Mouse (Mus musculus) hindbrain, embryonic 12.5 days (tissue): Measurements from ENCODE around the gene Resp18. TPM values are rescaled to one million over a fixed set of nuclear protein-coding genes. Genes with fewer than 3 reads are reported as not detected.
A peak's percentile ranks its signal among the peaks of the same experiment; 100 is the strongest.

ENCODE experiments used
- ATAC-seq: fragments of 200-750 bp; cut with Nextera tagmentation; 2 replicates; pipeline ENCODE4 v1.8.0; 2017; ENCODE audit warnings: moderate TSS enrichment; ENCODE audit not compliant: low FRiP score
- H3K27ac ChIP-seq: fragments of 300-500 bp; sonication (generic); 2 replicates; pipeline ENCODE4 v1.5.1; 2016; ENCODE audit warnings: mild to moderate bottlenecking
- H3K27me3 ChIP-seq: fragments of 300-500 bp; sonication (generic); 2 replicates; pipeline ENCODE4 v1.6.1; 2016; ENCODE audit warnings: mild to moderate bottlenecking
- H3K36me3 ChIP-seq: fragments of 300-500 bp; sonication (generic); 2 replicates; pipeline ENCODE4 v1.6.1; 2016; ENCODE audit warnings: mild to moderate bottlenecking
- H3K4me1 ChIP-seq: fragments of 300-500 bp; sonication (generic); 2 replicates; pipeline ENCODE4 v1.6.1; 2016
- H3K4me2 ChIP-seq: fragments of 300-500 bp; sonication (generic); replicated peaks from 2 replicates; pipeline ENCODE4 v1.6.1; 2016; ENCODE audit warnings: mild to moderate bottlenecking
- H3K4me3 ChIP-seq: fragments of 300-500 bp; sonication (generic); 2 replicates; pipeline ENCODE4 v1.5.1; 2016; ENCODE audit warnings: mild to moderate bottlenecking
- H3K9ac ChIP-seq: fragments of 300-500 bp; sonication (generic); 2 replicates; pipeline ENCODE4 v1.6.1; 2016; ENCODE audit warnings: mild to moderate bottlenecking, moderate library complexity
- H3K9me3 ChIP-seq: fragments of 300-500 bp; sonication (generic); replicated peaks from 2 replicates; pipeline ENCODE4 v1.6.1; 2016; ENCODE audit warnings: mild to moderate bottlenecking
- WGBS: fragments of 180-500 bp; shearing (Covaris S2); methylation state at CpG from one replicate; pipeline ENCODE4 v1.1.7; 2016; 5-methylcytosine and 5-hydroxymethylcytosine counted together
- polyA plus RNA-seq: library from polyadenylated mRNA; unstranded; fragments of >200 nt; fragmentation: Nextera tagmentation; extraction: Ambion mirVana; gene quantifications from 2 replicates; pipeline ENCODE4 v1.2.1, GENCODE M21; 2016

Resp18 gene
- polyA plus RNA-seq, 1 experiment from 2014 or later, result 56.8 TPM

GRCm38 (mm10) chr1:75262969-75263951 is 15.0 kb downstream of the Resp18 start:
- peak; percentile 74 for ATAC-seq
- H3K9ac ChIP-seq, result peak overlapping the region; percentile 60
- WGBS, result 2% methylated on average over 40 of the region's 40 CpGs
- peak overlapping the region; percentile 48 for H3K4me3 ChIP-seq
- H3K27me3 ChIP-seq, result peaks cover 69% of the 10 kb centered on the region
- H3K9me3 ChIP-seq, result no peaks in the 10 kb centered on the region
- H3K4me2 ChIP-seq, result peak overlapping the region; percentile 65
- H3K4me1 ChIP-seq, result peaks cover 13% of the 10 kb centered on the region
- H3K36me3 ChIP-seq, result no peaks in the 10 kb centered on the region
- H3K27ac ChIP-seq, result no peak overlapping the region

- no peak overlapping the region for H3K4me2 ChIP-seq
- no peak overlapping the region for H3K9ac ChIP-seq
- H3K27ac ChIP-seq, result no peak overlapping the region
- H3K4me3 ChIP-seq, result no peak overlapping the region
- H3K4me1 ChIP-seq, result peaks cover 13% of the 10 kb centered on the region
- H3K36me3 ChIP-seq, result no peaks in the 10 kb centered on the region
- ATAC-seq, result no peak
- peaks cover 70% of the 10 kb centered on the region for H3K27me3 ChIP-seq
- no peaks in the 10 kb centered on the region for H3K9me3 ChIP-seq
Measured at GRCm38 (mm10) chr1:75261278-75261677, 16.9 kb downstream of the Resp18 start.

- 72% methylated on average over 10 of the region's 10 CpGs for WGBS
- Histone ChIP-seq H3K4me2 (no peak overlapping the region), H3K9me3 (no peaks in the 10 kb centered on the region), H3K27ac (no peak overlapping the region), H3K36me3 (no peaks in the 10 kb centered on the region), H3K4me1 (peaks cover 12% of the 10 kb centered on the region; the same call in 1 of the 2 replicates), H3K4me3 (no peak overlapping the region), H3K9ac (no peak overlapping the region), H3K27me3 (peaks cover 36% of the 10 kb centered on the region)
- ATAC-seq, result no peak
Measured at GRCm38 (mm10) chr1:75255516-75256046, 22.6 kb downstream of the Resp18 start.

- Histone ChIP-seq H3K27me3 (peaks cover 32% of the 10 kb centered on the region), H3K4me3 (no peak overlapping the region), H3K9ac (0 out of 2 replicates have a peak overlapping the region, but pooled peaks have one; percentile 23), H3K27ac (no peak overlapping the region), H3K36me3 (no peaks in the 10 kb centered on the region), H3K4me2 (no peak overlapping the region), H3K4me1 (peaks cover 12% of the 10 kb centered on the region; the same call in 1 of the 2 replicates), H3K9me3 (no peaks in the 10 kb centered on the region)
- WGBS, result 65% methylated on average over 8 of the region's 8 CpGs
- no peak for ATAC-seq
Measured at GRCm38 (mm10) chr1:75254625-75255013, 23.6 kb downstream of the Resp18 start.

GRCm38 (mm10) chr1:75253849-75254624 is 24.2 kb downstream of the Resp18 start:
- Histone ChIP-seq H3K9ac (no peak overlapping the region), H3K4me1 (peaks cover 12% of the 10 kb centered on the region; the same call in 1 of the 2 replicates), H3K27ac (no peak overlapping the region), H3K36me3 (no peaks in the 10 kb centered on the region), H3K4me3 (no peak overlapping the region), H3K27me3 (peaks cover 28% of the 10 kb centered on the region), H3K4me2 (no peak overlapping the region), H3K9me3 (no peaks in the 10 kb centered on the region)
- WGBS, result 65% methylated on average over 16 of the region's 16 CpGs
- ATAC-seq, result no peak

GRCm38 (mm10) chr1:75253029-75253428 is 25.2 kb downstream of the Resp18 start:
- Histone ChIP-seq H3K9ac (no peak overlapping the region), H3K4me2 (no peak overlapping the region), H3K36me3 (no peaks in the 10 kb centered on the region), H3K27ac (no peak overlapping the region), H3K27me3 (peaks cover 23% of the 10 kb centered on the region), H3K4me1 (peaks cover 15% of the 10 kb centered on the region), H3K4me3 (no peak overlapping the region), H3K9me3 (no peaks in the 10 kb centered on the region)
- 70% methylated on average over 16 of the region's 16 CpGs for WGBS
- ATAC-seq, result 0 out of 2 replicates have a peak, but pooled peaks have one; percentile 10

GRCm38 (mm10) chr1:75252308-75252707 is 25.9 kb downstream of the Resp18 start:
- H3K36me3 ChIP-seq, result no peaks in the 10 kb centered on the region
- H3K27ac ChIP-seq, result no peak overlapping the region
- H3K4me1 ChIP-seq, result peaks cover 22% of the 10 kb centered on the region
- no peak overlapping the region for H3K9ac ChIP-seq
- H3K27me3 ChIP-seq, result peaks cover 20% of the 10 kb centered on the region
- H3K9me3 ChIP-seq, result no peaks in the 10 kb centered on the region
- H3K4me3 ChIP-seq, result no peak overlapping the region
- WGBS, result 70% methylated on average over 13 of the region's 13 CpGs
- H3K4me2 ChIP-seq, result no peak overlapping the region
- ATAC-seq, result no peak

- H3K27ac ChIP-seq, result no peak overlapping the region
- H3K4me1 ChIP-seq, result peaks cover 23% of the 10 kb centered on the region
- no peaks in the 10 kb centered on the region for H3K36me3 ChIP-seq
- peak overlapping the region; percentile 45 for H3K4me2 ChIP-seq
- ATAC-seq, result peak; percentile 48; the same call in 1 of the 2 replicates
- H3K9ac ChIP-seq, result 0 out of 2 replicates have a peak overlapping the region, but pooled peaks have one; percentile 15
- H3K9me3 ChIP-seq, result no peaks in the 10 kb centered on the region
- H3K4me3 ChIP-seq, result peak overlapping the region; percentile 8; the same call in 1 of the 2 replicates
- peaks cover 20% of the 10 kb centered on the region for H3K27me3 ChIP-seq
- 5% methylated on average over 22 of the region's 22 CpGs for WGBS
Measured at GRCm38 (mm10) chr1:75251112-75251970, 26.9 kb downstream of the Resp18 start.

GRCm38 (mm10) chr1:75250498-75250897 is 27.7 kb downstream of the Resp18 start:
- Histone ChIP-seq H3K36me3 (no peaks in the 10 kb centered on the region), H3K27me3 (peaks cover 13% of the 10 kb centered on the region)
- 54% methylated on average over 3 of the region's 3 CpGs for WGBS

GRCm38 (mm10) chr1:75248041-75248772 is 30.0 kb downstream of the Resp18 start:
- Histone ChIP-seq H3K27me3 (peaks cover 11% of the 10 kb centered on the region), H3K4me3 (no peak overlapping the region), H3K4me2 (no peak overlapping the region), H3K36me3 (peaks cover 7% of the 10 kb centered on the region), H3K27ac (no peak overlapping the region), H3K9me3 (no peaks in the 10 kb centered on the region), H3K4me1 (peaks cover 21% of the 10 kb centered on the region), H3K9ac (peak overlapping the region; percentile 15)
- 52% methylated on average over 9 of the region's 9 CpGs for WGBS
- no peak for ATAC-seq

More at GRCm38 (mm10) chr1:75250498-75250897, 27.7 kb downstream of the Resp18 start:
- Histone ChIP-seq H3K9me3 (no peaks in the 10 kb centered on the region), H3K9ac (no peak overlapping the region), H3K4me3 (no peak overlapping the region), H3K4me1 (peaks cover 21% of the 10 kb centered on the region), H3K27ac (no peak overlapping the region), H3K4me2 (no peak overlapping the region)
- no peak for ATAC-seq
